Mouse (Mus musculus) forebrain, postnatal 0 days (tissue): ENCODE results near the gene Dnaaf5. TPM values are rescaled to one million over a fixed set of nuclear protein-coding genes. Genes with fewer than 3 reads are reported as not detected.

ENCODE experiments used
- ATAC-seq: fragments of 200-750 bp; cut with Nextera tagmentation; 2 replicates; pipeline ENCODE4 v1.8.0; 2017; ENCODE audit warnings: mild to moderate bottlenecking, moderate library complexity
- DNase-seq: peaks from one replicate; pipeline ENCODE4 v3.0.0-alpha.2; 2015
- H3K27ac ChIP-seq: fragments of 300-500 bp; sonication (generic); 2 replicates; pipeline ENCODE4 v1.5.1; 2014; ENCODE audit warnings: low read depth, mild to moderate bottlenecking, antibody characterized with exemption, low read length, moderate library complexity, mixed read lengths
- H3K27me3 ChIP-seq: fragments of 300-500 bp; sonication (generic); 2 replicates; pipeline ENCODE4 v1.6.1; 2014; ENCODE audit warnings: mild to moderate bottlenecking, low read length, mixed read lengths; ENCODE audit not compliant: insufficient read depth
- H3K36me3 ChIP-seq: fragments of 300-500 bp; sonication (generic); 2 replicates; pipeline ENCODE4 v1.6.1; 2014; ENCODE audit warnings: mild to moderate bottlenecking, moderate library complexity; ENCODE audit not compliant: insufficient read depth
- H3K4me1 ChIP-seq: fragments of 300-500 bp; sonication (generic); 2 replicates; pipeline ENCODE4 v1.6.1; 2014; ENCODE audit warnings: antibody characterized with exemption; ENCODE audit not compliant: insufficient read depth
- H3K4me2 ChIP-seq: fragments of 300-500 bp; sonication (generic); 2 replicates; pipeline ENCODE4 v1.6.1; 2014; ENCODE audit warnings: low read depth, mild to moderate bottlenecking, moderate library complexity
- H3K4me3 ChIP-seq: fragments of 300-500 bp; sonication (generic); 2 replicates; pipeline ENCODE4 v1.5.1; 2014; ENCODE audit warnings: low read depth, low read length, mixed read lengths
- H3K9ac ChIP-seq: fragments of 300-500 bp; sonication (generic); 2 replicates; pipeline ENCODE4 v1.6.1; 2014; ENCODE audit warnings: mild to moderate bottlenecking
- H3K9me3 ChIP-seq: fragments of 300-500 bp; sonication (generic); 2 replicates; pipeline ENCODE4 v1.6.1; 2016; ENCODE audit warnings: low read length
- CTCF ChIP-seq: sonication (generic); IDR thresholded peaks from 2 replicates; pipeline ENCODE4 v1.5.1; 2016; ENCODE audit warnings: antibody characterized with exemption, control low read depth, low read depth
- WGBS: fragments of 180-500 bp; shearing (Covaris S2); extraction: QIAGEN DNeasy Blood & Tissue Kit; methylation state at CpG from one replicate; pipeline ENCODE4 v1.1.7; 2014; 5-methylcytosine and 5-hydroxymethylcytosine counted together
- polyA plus RNA-seq: library from polyadenylated mRNA; unstranded; fragments of >200 nt; fragmentation: Nextera tagmentation; extraction: Ambion mirVana; gene quantifications from 2 replicates; pipeline ENCODE4 v1.2.1, GENCODE M21; 2015
- total RNA-seq: library from RNA; depleted of rRNA; stranded (reverse); fragments of >200 nt; gene quantifications from 2 replicates; pipeline ENCODE4 v1.2.3, GENCODE M21; 2014

The Dnaaf5 gene
- total and polyA plus RNA-seq, 2 experiments from 2014 or later = 2.6 to 12.5 TPM

- H3K9ac ChIP-seq = peak overlapping the region; percentile 80
- peaks cover 18% of the 10 kb centered on the region for H3K4me1 ChIP-seq
- H3K4me3 ChIP-seq = peak overlapping the region; percentile 60
- H3K4me2 ChIP-seq = peak overlapping the region; percentile 59
- 8% methylated on average over 38 of the region's 55 CpGs for WGBS
- peak overlapping the region; percentile 88 for H3K27ac ChIP-seq
- peak; percentile 84 for ATAC-seq
- H3K27me3 ChIP-seq = no peaks in the 10 kb centered on the region
- no peak for TF ChIP-seq CTCF
- DNase-seq = peak; percentile 63
- H3K36me3 ChIP-seq = peaks cover 10% of the 10 kb centered on the region; the same call in 1 of the 2 replicates
- H3K9me3 ChIP-seq = no peaks in the 10 kb centered on the region
Observed at GRCm38 (mm10) chr5:139129572-139130151, 20.4 kb upstream of the Dnaaf5 start.

GRCm38 (mm10) chr5:139130351-139130750, 19.7 kb upstream of the Dnaaf5 start:
- no peak for ATAC-seq
- DNase-seq = no peak
- no peak overlapping the region for H3K4me3 ChIP-seq
- no peaks in the 10 kb centered on the region for H3K9me3 ChIP-seq
- peaks cover 10% of the 10 kb centered on the region; the same call in 1 of the 2 replicates for H3K36me3 ChIP-seq
- peaks cover 18% of the 10 kb centered on the region for H3K4me1 ChIP-seq
- no peak for TF ChIP-seq CTCF
- H3K27ac ChIP-seq = peak overlapping the region; percentile 88
- WGBS = 71% methylated on average over 5 of the region's 5 CpGs
- no peaks in the 10 kb centered on the region for H3K27me3 ChIP-seq
- 0 out of 2 replicates have a peak overlapping the region, but pooled peaks have one; percentile 80 for H3K9ac ChIP-seq
- peak overlapping the region; percentile 59 for H3K4me2 ChIP-seq

GRCm38 (mm10) chr5:139134501-139134900, 15.5 kb upstream of the Dnaaf5 start:
- no peak overlapping the region for H3K4me3 ChIP-seq
- 81% methylated on average over 8 of the region's 8 CpGs for WGBS
- no peak overlapping the region for H3K9ac ChIP-seq
- no peak overlapping the region for H3K4me2 ChIP-seq
- no peak for ATAC-seq
- no peaks in the 10 kb centered on the region for H3K27me3 ChIP-seq
- TF ChIP-seq CTCF = no peak
- H3K9me3 ChIP-seq = no peaks in the 10 kb centered on the region
- H3K4me1 ChIP-seq = peaks cover 13% of the 10 kb centered on the region
- H3K36me3 ChIP-seq = no peaks in the 10 kb centered on the region
- H3K27ac ChIP-seq = no peak overlapping the region
- DNase-seq = no peak

- H3K4me3 ChIP-seq = no peak overlapping the region
- no peak for TF ChIP-seq CTCF
- H3K4me1 ChIP-seq = peaks cover 9% of the 10 kb centered on the region
- no peak overlapping the region for H3K9ac ChIP-seq
- H3K9me3 ChIP-seq = no peaks in the 10 kb centered on the region
- H3K27ac ChIP-seq = no peak overlapping the region
- H3K4me2 ChIP-seq = no peak overlapping the region
- no peak for DNase-seq
- H3K27me3 ChIP-seq = no peaks in the 10 kb centered on the region
- H3K36me3 ChIP-seq = no peaks in the 10 kb centered on the region
- ATAC-seq = no peak
- WGBS = 29% methylated on average over 1 of the region's 1 CpGs
Observed at GRCm38 (mm10) chr5:139136341-139136740, 13.7 kb upstream of the Dnaaf5 start.

GRCm38 (mm10) chr5:139137176-139137575, 12.8 kb upstream of the Dnaaf5 start:
- Histone ChIP-seq H3K4me1 (peaks cover 9% of the 10 kb centered on the region), H3K27me3 (no peaks in the 10 kb centered on the region), H3K27ac (no peak overlapping the region), H3K4me2 (no peak overlapping the region), H3K4me3 (no peak overlapping the region), H3K9ac (no peak overlapping the region), H3K36me3 (no peaks in the 10 kb centered on the region), H3K9me3 (no peaks in the 10 kb centered on the region)
- DNase-seq = no peak
- ATAC-seq = no peak
- 88% methylated on average over 6 of the region's 6 CpGs for WGBS
- no peak for TF ChIP-seq CTCF

GRCm38 (mm10) chr5:139138261-139138925, 11.6 kb upstream of the Dnaaf5 start:
- Histone ChIP-seq H3K27ac (peak overlapping the region; percentile 64; the same call in 1 of the 2 replicates), H3K4me2 (no peak overlapping the region), H3K27me3 (no peaks in the 10 kb centered on the region), H3K9ac (no peak overlapping the region), H3K4me1 (peaks cover 9% of the 10 kb centered on the region), H3K9me3 (no peaks in the 10 kb centered on the region), H3K4me3 (no peak overlapping the region), H3K36me3 (no peaks in the 10 kb centered on the region)
- 46% methylated on average over 12 of the region's 12 CpGs for WGBS
- DNase-seq (peak; percentile 87), ATAC-seq (peak; percentile 82)
- TF ChIP-seq CTCF = no peak

GRCm38 (mm10) chr5:139138926-139139472, 11.0 kb upstream of the Dnaaf5 start:
- no peak for TF ChIP-seq CTCF
- Histone ChIP-seq H3K9ac (no peak overlapping the region), H3K4me3 (no peak overlapping the region), H3K27ac (peak overlapping the region; percentile 64; the same call in 1 of the 2 replicates), H3K36me3 (no peaks in the 10 kb centered on the region), H3K4me2 (no peak overlapping the region), H3K4me1 (peaks cover 9% of the 10 kb centered on the region), H3K9me3 (no peaks in the 10 kb centered on the region), H3K27me3 (no peaks in the 10 kb centered on the region)
- WGBS = 82% methylated on average over 8 of the region's 8 CpGs
- DNase-seq (no peak), ATAC-seq (no peak)
